Mouse (Mus musculus) heart, adult 2 months (tissue): ENCODE measurements around the gene Cd6.

ENCODE experiments used
- CTCF ChIP-seq: fragments of 200-600 bp; IDR thresholded peaks from 2 replicates; pipeline ENCODE4 v1.8.1; 2022; ENCODE audit warnings: antibody characterized with exemption, mild to moderate bottlenecking, moderate library complexity
- POLR2A ChIP-seq: fragments of 200-500 bp; IDR thresholded peaks from 2 replicates; pipeline ENCODE4 v1.6.1; 2011; ENCODE audit warnings: mild to moderate bottlenecking, low read depth, low read length, control low read depth; ENCODE audit not compliant: insufficient read depth

DNA sequence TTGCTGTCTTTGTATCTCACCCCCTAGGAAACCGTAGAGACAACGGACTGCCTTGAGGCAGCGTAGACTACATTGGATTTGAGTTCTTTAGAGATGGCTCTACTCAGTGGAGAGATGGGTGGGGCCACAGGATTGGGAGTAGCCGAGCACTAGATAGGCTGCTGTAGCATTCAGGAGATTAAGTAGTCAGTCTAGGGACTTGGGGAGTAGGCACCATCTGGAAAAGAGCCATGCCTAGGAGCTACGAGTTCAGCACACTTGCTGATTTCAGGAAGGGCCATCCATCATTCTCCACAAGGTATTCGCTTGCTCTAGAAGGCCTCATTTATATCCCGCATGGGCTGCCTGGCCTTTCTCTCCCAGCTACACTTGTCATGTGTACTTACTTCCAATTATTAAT lies 16.3 kb upstream of the Cd6 start:
- TF ChIP-seq POLR2A: no peak
- no peak for TF ChIP-seq CTCF
